Mouse (Mus musculus): ENCODE measurements at regions not wholly inside any gene's neighbourhood (a gene's known extent, or its start where the extent isn't known, plus 50 kb on each side); places are given as distances from the start of the nearest gene placed in this dataset.

GRCm38 (mm10) chr9:34411699-34412098 is 74.0 kb upstream of the Kirrel3 start:
- Histone ChIP-seq H3K36me3 (ENCODE audit: control insufficient read depth, insufficient read depth) (no peaks in the 10 kb centered on the region), H3K9ac (ENCODE audit: low read depth, low read length) (no peak overlapping the region), H3K4me1 (replicated peaks; ENCODE audit: control insufficient read depth, insufficient read depth, low read length) (no peaks in the 10 kb centered on the region), H3K9me3 (ENCODE audit: control insufficient read depth) (no peaks in the 10 kb centered on the region), H3K4me3 (ENCODE audit: low read depth, low read length) (no peak overlapping the region), H3K27ac (ENCODE audit: low read depth, low read length) (no peak overlapping the region), H3K4me2 (replicated peaks; ENCODE audit: low read depth) (no peak overlapping the region), H3K27me3 (replicated peaks; ENCODE audit: control insufficient read depth, insufficient read depth, low read length) (no peaks in the 10 kb centered on the region)
- ATAC-seq, result no peak
- no peak for TF ChIP-seq CTCF (IDR thresholded peaks at IDR 0.05; ENCODE audit: low read depth)
- WGBS, result 77% methylated on average over 4 of the region's 4 CpGs

DNA sequence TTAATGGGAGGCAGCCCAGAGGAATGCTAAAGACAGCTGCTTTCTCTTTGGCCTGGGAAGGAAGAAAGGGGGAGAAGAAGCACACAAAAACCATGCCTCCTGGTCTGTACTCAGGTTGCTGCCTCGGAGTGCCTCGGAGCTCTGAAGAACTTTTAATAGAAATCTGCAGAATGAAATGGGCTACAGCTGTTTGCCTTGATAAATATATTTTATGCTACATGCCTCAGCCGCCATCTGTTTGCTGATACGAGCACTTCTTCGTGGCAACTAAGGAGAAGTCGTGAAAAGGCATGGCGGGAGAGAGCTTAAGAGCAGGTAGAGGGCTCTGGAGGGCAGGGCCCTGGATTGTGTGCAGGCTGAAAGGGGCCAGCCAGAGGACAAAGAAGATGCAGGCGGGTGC is 69.5 kb upstream of the Kirrel3 start:
- no peak overlapping the region for H3K9ac ChIP-seq (ENCODE audit: low read depth, low read length)
- 82% methylated on average over 8 of the region's 8 CpGs for WGBS
- ATAC-seq, result no peak
- H3K36me3 ChIP-seq (ENCODE audit: control insufficient read depth, insufficient read depth), result no peaks in the 10 kb centered on the region
- H3K4me1 ChIP-seq (replicated peaks; ENCODE audit: control insufficient read depth, insufficient read depth, low read length), result no peaks in the 10 kb centered on the region
- H3K4me3 ChIP-seq (ENCODE audit: low read depth, low read length), result no peak overlapping the region
- H3K9me3 ChIP-seq (ENCODE audit: control insufficient read depth), result no peaks in the 10 kb centered on the region
- no peaks in the 10 kb centered on the region for H3K27me3 ChIP-seq (replicated peaks; ENCODE audit: control insufficient read depth, insufficient read depth, low read length)
- no peak overlapping the region for H3K27ac ChIP-seq (ENCODE audit: low read depth, low read length)
- TF ChIP-seq CTCF (IDR thresholded peaks at IDR 0.05; ENCODE audit: low read depth), result no peak
- H3K4me2 ChIP-seq (replicated peaks; ENCODE audit: low read depth), result no peak overlapping the region

DNA sequence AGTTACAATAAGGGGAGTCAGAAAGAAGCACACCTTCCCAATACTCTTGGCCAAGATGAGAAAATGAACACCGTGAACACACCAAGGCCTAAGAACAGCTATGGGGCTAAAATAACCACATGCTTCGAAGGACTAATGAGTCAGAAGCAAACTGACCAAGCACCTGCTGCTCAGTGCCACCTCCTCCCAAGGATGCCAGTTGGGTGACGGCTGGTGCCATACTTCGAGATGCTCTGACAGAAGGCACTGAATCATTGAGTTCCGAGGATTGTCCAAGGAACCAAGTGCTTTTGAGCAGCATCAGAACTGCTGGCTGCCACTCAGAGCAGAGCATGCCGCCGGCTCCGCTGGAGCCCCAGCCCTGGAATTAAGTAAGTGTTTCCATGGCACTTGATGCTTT is 67.6 kb upstream of the Kirrel3 start:
- no peak overlapping the region for H3K9ac ChIP-seq (ENCODE audit: low read depth, low read length)
- no peak overlapping the region for H3K4me3 ChIP-seq (ENCODE audit: low read depth, low read length)
- H3K4me1 ChIP-seq (replicated peaks; ENCODE audit: control insufficient read depth, insufficient read depth, low read length), result no peaks in the 10 kb centered on the region
- no peak overlapping the region for H3K4me2 ChIP-seq (replicated peaks; ENCODE audit: low read depth)
- H3K27ac ChIP-seq (ENCODE audit: low read depth, low read length), result no peak overlapping the region
- no peaks in the 10 kb centered on the region for H3K9me3 ChIP-seq (ENCODE audit: control insufficient read depth)
- no peaks in the 10 kb centered on the region for H3K27me3 ChIP-seq (replicated peaks; ENCODE audit: control insufficient read depth, insufficient read depth, low read length)
- no peaks in the 10 kb centered on the region for H3K36me3 ChIP-seq (ENCODE audit: control insufficient read depth, insufficient read depth)
- TF ChIP-seq CTCF (IDR thresholded peaks at IDR 0.05; ENCODE audit: low read depth), result no peak
- ATAC-seq, result no peak
- 88% methylated on average over 8 of the region's 8 CpGs for WGBS

DNA sequence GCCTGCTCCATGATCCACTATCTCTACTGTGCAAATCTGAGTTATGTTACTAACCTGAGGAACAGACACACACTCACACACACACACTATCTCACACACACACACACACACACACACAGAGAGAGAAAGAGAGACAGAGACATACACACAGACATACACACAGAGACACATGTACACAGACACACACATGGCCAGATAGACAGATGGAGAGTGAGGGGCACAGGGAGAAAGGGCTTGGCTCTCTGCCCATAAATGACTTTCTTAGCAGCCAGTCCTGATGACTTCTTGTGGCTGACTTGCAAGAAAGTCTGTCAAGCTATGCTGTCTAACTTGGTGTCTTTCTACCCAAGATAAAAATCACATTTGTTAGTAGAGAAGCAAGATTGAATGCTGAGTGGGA is 63.7 kb upstream of the Kirrel3 start:
- TF ChIP-seq CTCF (IDR thresholded peaks at IDR 0.05; ENCODE audit: low read depth), result no peak
- H3K4me2 ChIP-seq (replicated peaks; ENCODE audit: low read depth), result no peak overlapping the region
- no peak overlapping the region for H3K4me3 ChIP-seq (ENCODE audit: low read depth, low read length)
- no peak for ATAC-seq
- H3K4me1 ChIP-seq (replicated peaks; ENCODE audit: control insufficient read depth, insufficient read depth, low read length), result no peaks in the 10 kb centered on the region
- H3K27me3 ChIP-seq (replicated peaks; ENCODE audit: control insufficient read depth, insufficient read depth, low read length), result no peaks in the 10 kb centered on the region
- no peaks in the 10 kb centered on the region for H3K9me3 ChIP-seq (ENCODE audit: control insufficient read depth)
- no peak overlapping the region for H3K9ac ChIP-seq (ENCODE audit: low read depth, low read length)
- no peaks in the 10 kb centered on the region for H3K36me3 ChIP-seq (ENCODE audit: control insufficient read depth, insufficient read depth)
- H3K27ac ChIP-seq (ENCODE audit: low read depth, low read length), result no peak overlapping the region

DNA sequence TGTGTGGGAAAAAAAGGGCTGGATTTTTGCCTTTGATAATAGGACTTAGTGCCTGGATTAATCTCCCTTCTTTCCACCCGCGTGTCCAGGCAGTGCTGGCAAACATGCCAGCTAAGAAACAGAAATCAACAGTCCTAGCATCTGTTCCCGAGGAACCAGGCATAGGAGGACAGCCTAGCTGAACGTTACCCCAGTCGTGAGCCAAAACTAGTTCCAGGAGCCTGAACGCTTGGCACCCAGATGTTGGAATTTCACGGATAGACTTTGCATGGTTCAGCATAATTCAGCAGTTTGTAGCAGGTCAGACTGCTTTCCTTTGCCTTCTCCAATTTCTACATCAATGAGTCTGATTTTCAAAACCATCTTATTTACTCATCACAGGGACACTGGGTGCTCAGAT is 62.6 kb upstream of the Kirrel3 start:
- H3K4me3 ChIP-seq (ENCODE audit: low read depth, low read length), result no peak overlapping the region
- H3K36me3 ChIP-seq (ENCODE audit: control insufficient read depth, insufficient read depth), result no peaks in the 10 kb centered on the region
- no peaks in the 10 kb centered on the region for H3K9me3 ChIP-seq (ENCODE audit: control insufficient read depth)
- 75% methylated on average over 7 of the region's 7 CpGs for WGBS
- no peaks in the 10 kb centered on the region for H3K4me1 ChIP-seq (replicated peaks; ENCODE audit: control insufficient read depth, insufficient read depth, low read length)
- TF ChIP-seq CTCF (IDR thresholded peaks at IDR 0.05; ENCODE audit: low read depth), result no peak
- no peak overlapping the region for H3K9ac ChIP-seq (ENCODE audit: low read depth, low read length)
- ATAC-seq, result no peak
- no peak overlapping the region for H3K27ac ChIP-seq (ENCODE audit: low read depth, low read length)
- no peak overlapping the region for H3K4me2 ChIP-seq (replicated peaks; ENCODE audit: low read depth)
- H3K27me3 ChIP-seq (replicated peaks; ENCODE audit: control insufficient read depth, insufficient read depth, low read length), result no peaks in the 10 kb centered on the region

DNA sequence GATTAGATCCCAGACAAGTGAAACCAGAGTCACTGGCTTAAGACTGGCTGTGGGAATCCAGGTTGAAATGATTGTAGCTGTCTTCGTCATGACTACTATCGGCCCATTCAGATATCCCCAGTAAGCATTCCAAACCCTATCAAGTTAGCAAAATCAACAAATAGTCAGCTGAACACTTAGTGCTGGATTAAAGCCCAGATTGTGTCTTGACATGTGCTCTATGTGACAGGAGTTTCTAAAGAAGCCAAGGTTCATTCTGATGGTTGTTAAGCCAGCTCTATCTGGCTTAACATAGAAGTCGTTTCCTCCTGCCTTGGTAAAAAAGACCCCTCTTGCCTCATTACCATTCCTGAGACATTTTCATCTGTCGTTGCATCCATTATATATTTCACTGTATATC is 59.1 kb upstream of the Kirrel3 start:
- no peak overlapping the region for H3K27ac ChIP-seq (ENCODE audit: low read depth, low read length)
- ATAC-seq, result no peak
- no peaks in the 10 kb centered on the region for H3K27me3 ChIP-seq (replicated peaks; ENCODE audit: control insufficient read depth, insufficient read depth, low read length)
- TF ChIP-seq CTCF (IDR thresholded peaks at IDR 0.05; ENCODE audit: low read depth), result no peak
- no peak overlapping the region for H3K9ac ChIP-seq (ENCODE audit: low read depth, low read length)
- no peak overlapping the region for H3K4me2 ChIP-seq (replicated peaks; ENCODE audit: low read depth)
- no peaks in the 10 kb centered on the region for H3K36me3 ChIP-seq (ENCODE audit: control insufficient read depth, insufficient read depth)
- H3K4me3 ChIP-seq (ENCODE audit: low read depth, low read length), result no peak overlapping the region
- H3K9me3 ChIP-seq (ENCODE audit: control insufficient read depth), result no peaks in the 10 kb centered on the region
- H3K4me1 ChIP-seq (replicated peaks; ENCODE audit: control insufficient read depth, insufficient read depth, low read length), result no peaks in the 10 kb centered on the region
- 68% methylated on average over 4 of the region's 4 CpGs for WGBS

DNA sequence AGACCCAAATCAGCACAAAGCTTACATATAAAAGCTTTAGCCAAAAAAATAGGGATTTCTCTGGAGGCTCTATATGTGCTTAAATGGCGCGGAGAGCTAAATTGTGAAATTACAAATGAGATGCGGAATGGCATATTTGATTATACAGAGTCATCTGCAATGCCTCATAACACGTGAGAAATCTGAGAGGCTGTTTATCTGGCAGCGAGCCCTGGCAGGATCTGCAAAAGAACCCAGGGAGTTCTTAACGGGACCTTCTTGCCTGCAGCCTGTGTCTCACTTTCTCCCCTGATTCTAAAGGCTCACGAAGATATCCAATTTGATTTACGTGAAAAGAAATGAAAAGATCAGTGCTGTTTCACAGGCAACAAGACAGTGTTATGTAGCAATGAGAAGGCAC is 58.0 kb upstream of the Kirrel3 start:
- TF ChIP-seq CTCF (IDR thresholded peaks at IDR 0.05; ENCODE audit: low read depth), result no peak
- 59% methylated on average over 8 of the region's 8 CpGs for WGBS

More for the DNA sequence above, 58.0 kb upstream of the Kirrel3 start:
- ATAC-seq, result no peak
- Histone ChIP-seq H3K27ac (ENCODE audit: low read depth, low read length) (no peak overlapping the region), H3K4me2 (replicated peaks; ENCODE audit: low read depth) (no peak overlapping the region), H3K9ac (ENCODE audit: low read depth, low read length) (no peak overlapping the region), H3K4me1 (replicated peaks; ENCODE audit: control insufficient read depth, insufficient read depth, low read length) (no peaks in the 10 kb centered on the region), H3K27me3 (replicated peaks; ENCODE audit: control insufficient read depth, insufficient read depth, low read length) (no peaks in the 10 kb centered on the region), H3K9me3 (ENCODE audit: control insufficient read depth) (no peaks in the 10 kb centered on the region), H3K4me3 (ENCODE audit: low read depth, low read length) (no peak overlapping the region), H3K36me3 (ENCODE audit: control insufficient read depth, insufficient read depth) (no peaks in the 10 kb centered on the region)
